Mouse (Mus musculus) embryonic facial prominence, embryonic 13.5 days (tissue): ENCODE results near the gene Ydjc. TPM values are rescaled to one million over a fixed set of nuclear protein-coding genes. Genes with fewer than 3 reads are reported as not detected.

Experiments used
- ATAC-seq: fragments of 200-750 bp; cut with Nextera tagmentation; 2 replicates; pipeline ENCODE4 v1.8.0; 2017; ENCODE audit warnings: low read depth; ENCODE audit not compliant: insufficient number of reproducible peaks, insufficient read depth, low FRiP score, low TSS enrichment
- H3K27ac ChIP-seq: fragments of 300-500 bp; sonication (generic); 2 replicates; pipeline ENCODE4 v1.5.1; 2015; ENCODE audit warnings: moderate library complexity, mild to moderate bottlenecking, inconsistent platforms
- H3K27me3 ChIP-seq: fragments of 300-500 bp; sonication (generic); 2 replicates; pipeline ENCODE4 v1.6.1; 2015; ENCODE audit warnings: mild to moderate bottlenecking, inconsistent platforms
- H3K36me3 ChIP-seq: fragments of 300-500 bp; sonication (generic); 2 replicates; pipeline ENCODE4 v1.6.1; 2015; ENCODE audit warnings: mild to moderate bottlenecking, inconsistent platforms
- H3K4me1 ChIP-seq: fragments of 300-500 bp; sonication (generic); 2 replicates; pipeline ENCODE4 v1.6.1; 2015; ENCODE audit warnings: inconsistent platforms
- H3K4me2 ChIP-seq: fragments of 300-500 bp; sonication (generic); 2 replicates; pipeline ENCODE4 v1.6.1; 2015; ENCODE audit warnings: moderate library complexity, mild to moderate bottlenecking, inconsistent platforms
- H3K4me3 ChIP-seq: fragments of 300-500 bp; sonication (generic); 2 replicates; pipeline ENCODE4 v1.5.1; 2015; ENCODE audit warnings: mild to moderate bottlenecking, inconsistent platforms
- H3K9ac ChIP-seq: fragments of 300-500 bp; sonication (generic); 2 replicates; pipeline ENCODE4 v1.6.1; 2015; ENCODE audit warnings: mild to moderate bottlenecking, inconsistent platforms
- H3K9me3 ChIP-seq: fragments of 300-500 bp; sonication (generic); 2 replicates; pipeline ENCODE4 v1.6.1; 2016; ENCODE audit warnings: inconsistent platforms
- WGBS: fragments of 180-500 bp; shearing (Covaris S2); methylation state at CpG from one replicate; pipeline ENCODE4 v1.1.7; 2015; ENCODE audit warnings: mixed read lengths; 5-methylcytosine and 5-hydroxymethylcytosine counted together
- microRNA counts: library from miRNA; unstranded; fragments of <30 nt; microRNA quantifications from one replicate; lab custom pipeline; 2016
- microRNA-seq: library from miRNA; unstranded; fragments of <30 nt; microRNA quantifications from one replicate; pipeline ENCODE4, GENCODE M21; 2016
- polyA plus RNA-seq: library from polyadenylated mRNA; unstranded; fragments of >200 nt; fragmentation: Nextera tagmentation; extraction: Ambion mirVana; gene quantifications from 2 replicates; pipeline ENCODE4 v1.2.1, GENCODE M21; 2015

Gene Ydjc
- polyA plus RNA-seq, 1 experiment from 2014 or later, result 9.3 TPM

DNA sequence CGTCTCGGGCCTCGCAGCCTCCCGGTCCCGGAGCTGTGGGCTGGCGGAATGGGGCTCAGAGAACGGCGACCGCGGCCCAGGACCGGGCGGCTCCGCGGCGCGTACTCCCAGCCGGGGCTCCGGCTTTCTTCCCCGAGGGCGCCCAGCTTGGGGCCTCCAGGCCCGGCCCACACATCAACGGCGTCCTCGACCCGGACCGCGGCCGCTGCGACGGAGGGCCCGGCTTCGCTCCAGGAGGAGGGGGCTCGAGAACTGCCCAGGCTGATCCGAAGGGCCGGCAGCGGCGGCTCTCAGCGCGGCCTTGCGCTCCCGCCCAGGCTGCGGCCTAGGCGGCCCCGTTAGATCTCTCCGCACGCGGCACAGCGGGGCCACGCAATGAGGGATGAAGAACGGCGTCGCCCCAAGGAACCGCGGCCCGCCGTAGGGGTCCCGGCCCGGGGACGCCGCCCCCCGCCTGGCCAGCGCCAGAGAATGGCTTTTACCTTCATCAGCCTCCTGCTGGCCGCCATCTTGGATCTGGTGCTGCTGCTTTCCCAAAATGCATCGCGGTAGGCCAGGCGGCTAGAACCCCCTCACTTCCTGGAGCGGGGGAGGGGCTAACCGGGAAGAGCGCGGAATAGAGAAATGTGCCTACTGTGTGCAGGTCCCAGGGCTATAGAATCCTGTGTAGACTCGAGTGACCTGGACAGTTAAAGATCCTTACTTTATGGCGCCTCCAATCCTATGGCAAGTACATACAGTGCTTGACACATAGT lies 56.7 kb downstream of the Ydjc start:
- peak overlapping the region; percentile 78 for H3K4me2 ChIP-seq
- H3K9ac ChIP-seq, result peak overlapping the region; percentile 100
- H3K36me3 ChIP-seq, result peaks cover 8% of the 10 kb centered on the region
- H3K4me3 ChIP-seq, result peak overlapping the region; percentile 100
- H3K27ac ChIP-seq, result peak overlapping the region; percentile 84
- H3K4me1 ChIP-seq, result peaks cover 14% of the 10 kb centered on the region
- ATAC-seq, result peak; percentile 84
- peaks cover 3% of the 10 kb centered on the region for H3K27me3 ChIP-seq
- H3K9me3 ChIP-seq, result no peaks in the 10 kb centered on the region
- under 1% methylated on average over 72 of the region's 72 CpGs for WGBS

DNA sequence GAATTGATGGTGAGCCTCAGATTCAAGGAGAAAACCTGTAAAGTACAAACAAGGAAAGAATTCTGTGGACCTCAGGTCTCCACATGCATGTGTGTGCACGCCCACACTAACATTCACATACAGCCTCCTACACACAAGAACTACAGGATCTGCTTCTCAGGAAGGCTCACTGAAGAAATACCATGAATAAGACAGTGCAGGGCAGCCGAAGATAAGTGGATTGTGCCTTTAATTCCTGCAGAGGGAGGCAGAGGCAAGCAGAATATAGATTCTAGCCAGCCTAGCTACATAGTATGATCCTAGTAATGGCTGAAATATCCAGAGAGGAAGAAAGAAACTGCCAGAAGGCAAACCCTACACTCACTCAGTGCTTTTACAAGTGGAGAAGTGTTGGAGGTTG lies 57.6 kb downstream of the Ydjc start:
- Histone ChIP-seq H3K9me3 (no peaks in the 10 kb centered on the region), H3K27ac (no peak overlapping the region), H3K4me1 (peaks cover 14% of the 10 kb centered on the region), H3K36me3 (peaks cover 8% of the 10 kb centered on the region), H3K27me3 (peaks cover 12% of the 10 kb centered on the region), H3K4me2 (peak overlapping the region; percentile 78; the same call in 1 of the 2 replicates), H3K9ac (no peak overlapping the region), H3K4me3 (no peak overlapping the region)
- no peak for ATAC-seq
- WGBS, result 52% methylated on average over 2 of the region's 2 CpGs

DNA sequence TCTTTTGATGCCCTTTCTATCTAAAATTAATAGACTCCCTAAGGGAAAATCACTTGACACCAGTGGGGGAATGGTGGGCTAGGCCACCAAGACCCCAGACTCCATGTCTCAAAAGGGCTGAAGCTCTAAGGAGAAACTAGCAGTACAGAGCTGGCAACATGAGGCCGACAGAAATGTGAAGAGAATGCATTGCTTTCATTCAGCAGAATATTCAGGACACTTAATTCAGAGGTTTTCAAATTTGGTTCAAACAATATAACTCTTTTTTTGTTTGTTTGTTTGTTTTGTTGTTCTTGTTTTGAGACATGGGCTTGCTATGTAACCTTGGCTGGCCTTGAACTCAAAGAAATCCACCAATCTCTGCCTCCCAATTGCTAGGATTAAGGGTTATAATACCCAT lies 58.1 kb downstream of the Ydjc start, which contains the start of gene Ube2l3:
TSS of gene Ube2l3 (minus strand) at position 101 of the 400 bp plus-strand sequence.
- peak within 1 kb of the TSS; percentile 84; the same call in 1 of the 2 replicates for H3K27ac ChIP-seq
- WGBS, result 86% methylated on average over 1 of the region's 1 CpGs
- H3K9me3 ChIP-seq, result no peaks in the 10 kb centered on the region
- peak within 1 kb of the TSS; percentile 100; the same call in 1 of the 2 replicates for H3K9ac ChIP-seq
- peak within 1 kb of the TSS; percentile 78 for H3K4me2 ChIP-seq
- peaks cover 15% of the 10 kb centered on the region for H3K27me3 ChIP-seq
- H3K4me1 ChIP-seq, result peaks cover 14% of the 10 kb centered on the region
- ATAC-seq, result no peak
- H3K4me3 ChIP-seq, result peak within 1 kb of the TSS; percentile 100
- H3K36me3 ChIP-seq, result peaks cover 7% of the 10 kb centered on the region

DNA sequence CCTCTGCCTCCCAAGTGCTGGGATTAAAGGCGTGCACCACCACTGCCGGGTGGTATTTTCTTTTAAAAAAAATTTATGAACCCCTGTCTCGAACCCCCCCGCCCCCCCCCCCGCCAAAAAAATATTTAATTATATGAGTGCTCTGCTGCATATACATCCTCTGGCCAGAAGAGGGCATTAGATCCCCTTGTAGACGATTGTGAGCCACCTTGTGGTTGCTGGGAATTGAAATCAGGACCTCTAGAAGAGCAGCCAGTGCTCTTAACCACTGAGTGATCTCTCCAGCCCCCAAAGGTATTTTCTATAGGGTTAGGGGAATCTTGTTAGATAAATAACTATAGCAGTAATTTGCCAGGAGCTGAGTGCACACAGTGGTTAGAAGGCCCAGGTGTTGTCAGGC lies 60.6 kb downstream of the Ydjc start:
- WGBS, result 4% methylated on average over 6 of the region's 6 CpGs
- Histone ChIP-seq H3K27me3 (peaks cover 39% of the 10 kb centered on the region), H3K9me3 (no peaks in the 10 kb centered on the region), H3K4me3 (no peak overlapping the region), H3K4me1 (peaks cover 20% of the 10 kb centered on the region), H3K27ac (no peak overlapping the region), H3K4me2 (no peak overlapping the region), H3K36me3 (no peaks in the 10 kb centered on the region), H3K9ac (no peak overlapping the region)
- no peak for ATAC-seq

DNA sequence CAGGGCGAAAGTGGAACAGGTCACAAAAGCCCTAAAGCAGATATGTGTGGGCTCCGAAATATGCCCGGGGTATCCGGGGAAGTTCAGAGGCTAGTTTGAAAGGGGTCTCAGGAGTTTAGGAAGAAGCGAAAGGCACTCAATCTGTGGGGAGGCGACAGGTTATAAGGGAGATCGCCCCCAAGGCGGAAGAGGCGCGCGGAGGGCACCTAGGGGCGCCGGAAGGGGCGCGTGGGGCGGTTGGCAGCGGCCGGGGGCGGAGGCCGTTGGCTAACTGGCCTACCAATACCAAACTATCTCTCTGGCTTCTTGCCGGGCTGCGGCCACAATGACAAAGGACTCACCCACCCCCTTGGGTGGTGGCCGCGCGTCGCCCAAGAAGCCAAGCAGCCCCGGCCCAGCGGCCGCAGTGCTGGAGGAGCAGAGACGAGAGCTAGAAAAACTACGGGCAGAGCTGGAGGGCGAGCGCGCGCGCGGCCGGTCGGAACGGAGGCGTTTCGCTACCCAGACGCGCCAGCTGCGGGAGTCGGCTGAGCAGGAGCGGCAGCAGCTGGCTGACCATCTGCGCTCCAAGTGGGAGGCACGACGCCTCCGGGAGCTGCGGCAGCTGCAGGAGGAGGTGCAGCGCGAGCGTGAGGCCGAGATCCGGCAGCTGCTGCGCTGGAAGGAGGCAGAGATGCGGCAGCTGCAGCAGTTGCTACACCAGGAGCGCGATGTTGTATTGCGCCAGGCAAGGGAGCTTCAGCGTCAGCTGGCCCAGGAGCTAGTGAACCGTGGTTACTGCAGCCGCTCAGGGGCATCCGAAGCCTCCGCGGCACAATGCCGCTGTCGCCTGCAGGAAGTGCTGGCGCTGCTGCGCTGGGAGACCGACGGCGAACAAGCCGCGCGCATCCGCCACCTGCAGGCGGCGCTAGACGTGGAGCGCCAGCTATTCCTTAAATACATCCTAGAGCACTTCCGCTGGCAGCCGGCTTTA lies 64.3 kb downstream of the Ydjc start, which contains the start of gene Rimbp3:
TSS of gene Rimbp3 (plus strand) at position 215 of the 973 bp plus-strand sequence.
- Histone ChIP-seq H3K36me3 (no peaks in the 10 kb centered on the region), H3K4me2 (peak within 1 kb of the TSS; percentile 99), H3K4me3 (peak within 1 kb of the TSS; percentile 67), H3K9ac (peak within 1 kb of the TSS; percentile 70), H3K4me1 (peaks cover 22% of the 10 kb centered on the region), H3K9me3 (no peaks in the 10 kb centered on the region), H3K27me3 (peaks cover 65% of the 10 kb centered on the region), H3K27ac (no peak within 1 kb of the TSS)
- 0 out of 2 replicates have a peak, but pooled peaks have one; percentile 48 for ATAC-seq
- under 1% methylated on average over 85 of the region's 85 CpGs for WGBS

DNA sequence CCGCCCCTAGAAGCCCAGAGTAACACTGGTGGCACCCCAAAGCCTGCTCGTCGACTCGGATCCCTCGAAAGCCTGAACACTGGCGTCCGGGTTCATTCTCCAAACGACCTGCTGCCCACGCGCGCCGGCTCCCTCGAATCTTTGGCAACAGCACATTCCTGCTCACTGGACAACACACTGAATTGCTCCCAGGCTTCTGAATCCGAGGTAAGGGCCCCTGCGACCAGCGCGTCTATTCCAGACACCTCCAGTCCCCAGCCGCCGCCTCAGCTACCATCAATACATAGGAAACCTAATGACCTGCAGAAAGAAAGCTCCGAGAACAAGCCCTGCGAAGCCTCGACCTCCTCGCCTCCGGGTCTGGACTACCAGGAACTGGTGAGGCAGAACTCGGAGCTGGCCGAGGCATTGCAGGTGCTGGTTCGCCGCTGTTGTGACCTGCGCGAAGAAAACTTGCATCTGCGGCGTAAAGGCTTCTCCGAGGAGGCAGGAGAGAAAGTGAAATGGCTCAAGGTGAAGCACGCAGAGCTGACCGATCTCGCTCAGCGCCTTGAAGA lies 65.1 kb downstream of the Ydjc start:
- H3K4me1 ChIP-seq, result peaks cover 22% of the 10 kb centered on the region
- H3K27me3 ChIP-seq, result peaks cover 65% of the 10 kb centered on the region
- H3K36me3 ChIP-seq, result no peaks in the 10 kb centered on the region
- H3K4me3 ChIP-seq, result peak overlapping the region; percentile 67
- H3K4me2 ChIP-seq, result peak overlapping the region; percentile 99
- 4% methylated on average over 37 of the region's 37 CpGs for whole genome bisulfite sequencing
- no peaks in the 10 kb centered on the region for H3K9me3 ChIP-seq
- no peak for ATAC-seq
- H3K27ac ChIP-seq, result no peak overlapping the region
- peak overlapping the region; percentile 70 for H3K9ac ChIP-seq

MicroRNAs within 50 kb of the gene (microRNA counts, 519-probe panel; counts per million panel counts)
- 4,569 counts per million, percentile 92 among the panel's probes with 10 or more counts for microRNA mmu-miR-130b (lab: Ali Mortazavi, UCI)
- microRNA mmu-miR-301b (lab: Ali Mortazavi, UCI), result 2,908 counts per million, percentile 68 among the panel's probes with 10 or more counts

Small RNAs within 50 kb of the gene (microRNA-seq; reads per million reads assigned to microRNA genes)
- 7,784 reads per million, percentile 94 among the genes with 10 or more reads in this experiment for gene Mir130b
- 104 reads per million, percentile 54 among the genes with 10 or more reads in this experiment for gene Mir301b

Other genes with a start within 250 kb of the Ydjc start
- gene Ppm1f, start 248.2 kb upstream of the Ydjc start, polyA plus RNA-seq, result 27.7 and 29.3 TPM in 2 replicates
- gene Mapk1, start 161.2 kb upstream of the Ydjc start, polyA plus RNA-seq, result 136 and 149 TPM in 2 replicates
- gene Ypel1, start 74.9 kb upstream of the Ydjc start, polyA plus RNA-seq, result 56.7 and 66.3 TPM in 2 replicates
- 159 and 161 TPM in 2 replicates for gene Ppil2, start 33.4 kb upstream of the Ydjc start, polyA plus RNA-seq
- gene 2610318N02Rik, start 19.5 kb upstream of the Ydjc start, polyA plus RNA-seq, result 42.8 and 54.8 TPM in 2 replicates
- 60.1 and 65.3 TPM in 2 replicates for gene Sdf2l1, start 12.2 kb upstream of the Ydjc start, polyA plus RNA-seq
- gene Ccdc116, start 2.6 kb downstream of the Ydjc start, polyA plus RNA-seq, result 0.62 and 0.98 TPM in 2 replicates
- 348 TPM in 2 replicates for gene Ube2l3, start 58.0 kb downstream of the Ydjc start, polyA plus RNA-seq
- 0.35 and 0.43 TPM in 2 replicates for gene Rimbp3, start 64.0 kb downstream of the Ydjc start, polyA plus RNA-seq
- 6.3 and 7.1 TPM in 2 replicates for gene Hic2, start 89.0 kb downstream of the Ydjc start, polyA plus RNA-seq
- 12.7 and 13.6 TPM in 2 replicates for gene Tmem191c, start 131.5 kb downstream of the Ydjc start, polyA plus RNA-seq
- 0.45 and 2.2 TPM in 2 replicates for gene Serpind1, start 186.8 kb downstream of the Ydjc start, polyA plus RNA-seq